Mouse (Mus musculus): Measurements from ENCODE around the gene Grin2b. TPM values are rescaled to one million over a fixed set of nuclear protein-coding genes. Genes with fewer than 3 reads are reported as not detected.

Gene Grin2b
- polyA plus RNA-seq, 1 experiment: 0.03 TPM

GRCm38 (mm10) chr6:135805436-135805835 is 367.9 kb downstream of the Grin2b start:
- no peaks in the 10 kb centered on the region for H3K36me3 ChIP-seq (ENCODE audit: control insufficient read depth, insufficient read depth, low read length, poor library complexity, severe bottlenecking)
- no peak overlapping the region for H3K4me3 ChIP-seq (ENCODE audit: low read depth, low read length)
- H3K27ac ChIP-seq (ENCODE audit: insufficient read depth, low read length): no peak overlapping the region
- no peak for TF ChIP-seq CTCF (IDR thresholded peaks at IDR 0.05; ENCODE audit: low read depth, low read length)
- TF ChIP-seq POLR2A (IDR thresholded peaks at IDR 0.05; ENCODE audit: insufficient read depth, low read length): no peak
- TF ChIP-seq EP300 (IDR thresholded peaks at IDR 0.05; ENCODE audit: insufficient read depth, low read depth, low read length): no peak
- no peaks in the 10 kb centered on the region for H3K4me1 ChIP-seq (ENCODE audit: control insufficient read depth, insufficient read depth, low read length)
- H3K27me3 ChIP-seq (ENCODE audit: control insufficient read depth, insufficient read depth, low read length, poor library complexity, severe bottlenecking): no peaks in the 10 kb centered on the region; the same call in 1 of the 2 replicates
- no peaks in the 10 kb centered on the region for H3K9me3 ChIP-seq (replicated peaks; ENCODE audit: control insufficient read depth, insufficient read depth, low read length, poor library complexity, severe bottlenecking)
- no peak overlapping the region for H3K9ac ChIP-seq (ENCODE audit: low read depth, poor library complexity, severe bottlenecking)

DNA sequence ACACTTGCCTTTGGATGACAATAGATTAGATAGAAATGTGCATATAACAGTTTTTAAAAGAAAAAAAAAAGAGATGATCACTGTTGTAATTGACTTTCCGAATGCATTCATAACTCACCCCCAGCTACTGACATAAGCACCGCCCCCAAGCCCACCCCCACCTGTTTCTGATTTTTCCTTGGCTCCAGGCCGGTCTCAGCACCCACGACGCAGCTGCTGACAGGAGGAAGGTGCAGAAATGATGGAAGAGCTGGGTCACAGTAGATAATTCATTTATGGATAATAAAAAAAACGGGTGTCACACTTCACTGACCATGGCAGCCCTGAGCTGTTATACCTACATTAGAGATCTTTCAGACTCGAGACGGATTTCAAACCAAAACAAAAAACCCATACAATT is 373.4 kb downstream of the Grin2b start:
- Histone ChIP-seq H3K27ac (ENCODE audit: insufficient read depth, low read length) (no peak overlapping the region), H3K9ac (ENCODE audit: low read depth, poor library complexity, severe bottlenecking) (no peak overlapping the region), H3K4me1 (ENCODE audit: control insufficient read depth, insufficient read depth, low read length) (no peaks in the 10 kb centered on the region), H3K9me3 (replicated peaks; ENCODE audit: control insufficient read depth, insufficient read depth, low read length, poor library complexity, severe bottlenecking) (no peaks in the 10 kb centered on the region), H3K36me3 (ENCODE audit: control insufficient read depth, insufficient read depth, low read length, poor library complexity, severe bottlenecking) (no peaks in the 10 kb centered on the region), H3K4me3 (ENCODE audit: low read depth, low read length) (no peak overlapping the region), H3K27me3 (ENCODE audit: control insufficient read depth, insufficient read depth, low read length, poor library complexity, severe bottlenecking) (no peaks in the 10 kb centered on the region; the same call in 1 of the 2 replicates)
- TF ChIP-seq CTCF (IDR thresholded peaks at IDR 0.05; ENCODE audit: low read depth, low read length): no peak
- TF ChIP-seq EP300 (IDR thresholded peaks at IDR 0.05; ENCODE audit: insufficient read depth, low read depth, low read length): no peak

- H3K4me3 ChIP-seq (ENCODE audit: low read depth, low read length): no peak overlapping the region
- H3K4me1 ChIP-seq (ENCODE audit: control insufficient read depth, insufficient read depth, low read length): no peaks in the 10 kb centered on the region
- no peak for TF ChIP-seq POLR2A (IDR thresholded peaks at IDR 0.05; ENCODE audit: insufficient read depth, low read length)
- no peak for TF ChIP-seq CTCF (IDR thresholded peaks at IDR 0.05; ENCODE audit: low read depth, low read length)
- TF ChIP-seq EP300 (IDR thresholded peaks at IDR 0.05; ENCODE audit: insufficient read depth, low read depth, low read length): no peak
- no peaks in the 10 kb centered on the region for H3K36me3 ChIP-seq (ENCODE audit: control insufficient read depth, insufficient read depth, low read length, poor library complexity, severe bottlenecking)
- peaks cover 1% of the 10 kb centered on the region; the same call in 1 of the 2 replicates for H3K27me3 ChIP-seq (ENCODE audit: control insufficient read depth, insufficient read depth, low read length, poor library complexity, severe bottlenecking)
- H3K9me3 ChIP-seq (replicated peaks; ENCODE audit: control insufficient read depth, insufficient read depth, low read length, poor library complexity, severe bottlenecking): no peaks in the 10 kb centered on the region
- no peak overlapping the region for H3K9ac ChIP-seq (ENCODE audit: low read depth, poor library complexity, severe bottlenecking)
- H3K27ac ChIP-seq (ENCODE audit: insufficient read depth, low read length): no peak overlapping the region
Measured at GRCm38 (mm10) chr6:135798202-135798992, 374.9 kb downstream of the Grin2b start.

DNA sequence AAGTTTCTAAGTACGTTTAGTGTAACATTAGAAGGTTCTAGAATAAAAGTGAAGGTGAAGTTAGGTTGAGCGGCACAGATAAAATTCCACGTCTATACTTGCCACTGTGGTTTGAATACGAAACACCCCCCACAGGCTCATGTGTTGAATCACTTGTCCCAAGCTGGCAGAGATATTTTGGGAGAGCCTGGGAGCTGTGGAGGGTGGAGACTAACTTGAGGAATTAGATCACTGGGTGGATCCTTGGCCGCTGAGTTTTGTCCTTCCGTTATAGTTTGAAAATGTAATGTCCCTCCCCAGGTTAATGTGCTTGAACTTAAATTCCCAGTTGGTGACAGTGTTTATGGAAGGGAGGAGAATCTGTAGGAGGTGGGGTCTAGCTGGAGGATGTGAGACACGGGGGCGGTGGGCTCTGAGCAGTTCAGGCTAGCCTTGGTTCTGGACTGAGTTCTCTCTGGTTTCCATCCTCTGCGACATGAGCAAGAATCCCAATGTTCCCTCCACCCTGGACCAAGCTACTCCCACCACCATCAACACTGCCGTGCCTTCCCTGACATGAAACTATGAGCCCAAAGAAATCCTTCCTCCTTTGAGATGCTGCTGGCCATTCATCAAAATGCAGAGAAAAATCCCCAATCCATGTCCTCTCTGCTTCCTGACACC is 375.8 kb downstream of the Grin2b start:
- Histone ChIP-seq H3K36me3 (ENCODE audit: control insufficient read depth, insufficient read depth, low read length, poor library complexity, severe bottlenecking) (no peaks in the 10 kb centered on the region), H3K27me3 (ENCODE audit: control insufficient read depth, insufficient read depth, low read length, poor library complexity, severe bottlenecking) (peaks cover 1% of the 10 kb centered on the region; the same call in 1 of the 2 replicates), H3K9ac (ENCODE audit: low read depth, poor library complexity, severe bottlenecking) (no peak overlapping the region), H3K9me3 (replicated peaks; ENCODE audit: control insufficient read depth, insufficient read depth, low read length, poor library complexity, severe bottlenecking) (no peaks in the 10 kb centered on the region), H3K4me1 (ENCODE audit: control insufficient read depth, insufficient read depth, low read length) (no peaks in the 10 kb centered on the region), H3K27ac (ENCODE audit: insufficient read depth, low read length) (no peak overlapping the region), H3K4me3 (ENCODE audit: low read depth, low read length) (no peak overlapping the region)
- TF ChIP-seq POLR2A (IDR thresholded peaks at IDR 0.05; ENCODE audit: insufficient read depth, low read length) (no peak), CTCF (IDR thresholded peaks at IDR 0.05; ENCODE audit: low read depth, low read length) (no peak), EP300 (IDR thresholded peaks at IDR 0.05; ENCODE audit: insufficient read depth, low read depth, low read length) (no peak)

- Histone ChIP-seq H3K27me3 (ENCODE audit: control insufficient read depth, insufficient read depth, low read length, poor library complexity, severe bottlenecking) (peaks cover 1% of the 10 kb centered on the region; the same call in 1 of the 2 replicates), H3K9me3 (replicated peaks; ENCODE audit: control insufficient read depth, insufficient read depth, low read length, poor library complexity, severe bottlenecking) (no peaks in the 10 kb centered on the region), H3K4me1 (ENCODE audit: control insufficient read depth, insufficient read depth, low read length) (no peaks in the 10 kb centered on the region), H3K4me3 (ENCODE audit: low read depth, low read length) (no peak overlapping the region), H3K36me3 (ENCODE audit: control insufficient read depth, insufficient read depth, low read length, poor library complexity, severe bottlenecking) (no peaks in the 10 kb centered on the region), H3K9ac (ENCODE audit: low read depth, poor library complexity, severe bottlenecking) (no peak overlapping the region), H3K27ac (ENCODE audit: insufficient read depth, low read length) (no peak overlapping the region)
- TF ChIP-seq EP300 (IDR thresholded peaks at IDR 0.05; ENCODE audit: insufficient read depth, low read depth, low read length): no peak
Measured at GRCm38 (mm10) chr6:135796911-135797310, 376.4 kb downstream of the Grin2b start.

- peaks cover 1% of the 10 kb centered on the region; the same call in 1 of the 2 replicates for H3K27me3 ChIP-seq (ENCODE audit: control insufficient read depth, insufficient read depth, low read length, poor library complexity, severe bottlenecking)
- no peak overlapping the region for H3K27ac ChIP-seq (ENCODE audit: insufficient read depth, low read length)
- H3K4me1 ChIP-seq (ENCODE audit: control insufficient read depth, insufficient read depth, low read length): no peaks in the 10 kb centered on the region
- H3K9ac ChIP-seq (ENCODE audit: low read depth, poor library complexity, severe bottlenecking): no peak overlapping the region
- H3K36me3 ChIP-seq (ENCODE audit: control insufficient read depth, insufficient read depth, low read length, poor library complexity, severe bottlenecking): no peaks in the 10 kb centered on the region
- no peak for TF ChIP-seq EP300 (IDR thresholded peaks at IDR 0.05; ENCODE audit: insufficient read depth, low read depth, low read length)
- no peak for TF ChIP-seq POLR2A (IDR thresholded peaks at IDR 0.05; ENCODE audit: insufficient read depth, low read length)
- no peak for TF ChIP-seq CTCF (IDR thresholded peaks at IDR 0.05; ENCODE audit: low read depth, low read length)
- no peak overlapping the region for H3K4me3 ChIP-seq (ENCODE audit: low read depth, low read length)
- H3K9me3 ChIP-seq (replicated peaks; ENCODE audit: control insufficient read depth, insufficient read depth, low read length, poor library complexity, severe bottlenecking): no peaks in the 10 kb centered on the region
Measured at GRCm38 (mm10) chr6:135791412-135791811, 381.9 kb downstream of the Grin2b start.
